In the genomic region with DNA sequence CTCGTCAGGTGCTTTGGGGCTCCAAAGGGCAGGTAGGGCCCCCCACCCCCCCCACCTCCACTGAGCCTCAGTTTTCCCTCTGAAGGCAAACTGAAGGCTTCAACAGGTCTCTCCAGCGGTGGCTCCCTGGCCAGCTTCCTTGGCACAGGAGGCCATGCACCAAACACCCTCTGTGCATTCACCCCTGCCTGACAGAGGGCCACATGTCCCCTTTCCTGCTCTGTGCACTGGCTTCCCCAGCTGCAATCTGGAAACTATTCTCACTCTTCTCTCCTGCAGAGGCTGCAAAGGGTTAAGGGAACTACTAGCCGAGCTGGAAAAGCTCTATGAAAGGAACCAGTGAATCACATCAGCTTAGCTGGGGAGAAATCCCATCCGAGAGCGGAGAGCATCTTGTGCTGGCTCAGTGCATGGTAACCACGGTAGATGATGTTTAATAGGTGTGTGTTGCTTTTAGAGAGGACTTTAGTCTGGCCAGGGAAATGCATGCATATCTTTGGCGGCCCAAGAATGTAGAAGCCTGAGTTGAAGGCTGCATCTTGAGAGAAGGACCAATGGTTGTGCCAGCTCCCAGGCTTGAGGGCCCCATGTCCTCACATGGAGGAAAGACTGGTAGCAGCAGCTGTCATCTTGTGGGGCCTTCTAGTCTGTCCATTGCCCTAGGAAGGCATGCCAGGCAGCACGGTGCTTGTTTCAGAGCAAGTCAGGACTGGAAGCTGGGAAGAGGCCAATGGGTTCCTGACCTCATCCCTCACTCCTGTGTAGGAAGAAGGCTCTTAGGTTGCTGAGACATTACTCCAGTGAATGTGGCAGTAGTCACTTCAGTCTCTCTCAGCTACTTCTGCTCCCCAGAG, we compare ENCODE assay signal across 27 mouse cellular contexts. TPM values are rescaled to one million over a fixed set of nuclear protein-coding genes. Genes with fewer than 3 reads are reported as not detected.
DNase-seq lines count a peak whose midpoint lies in the region; ATAC-seq and TF ChIP-seq lines count a peak whose summit lies in the region.
"Had no signal": no experiment of that assay in that cellular context is flagged by ENCODE, and none has a peak within 500 bp of the region (broad histone marks: within the 10 kb centered on the region; RNA-seq: fewer than 3 reads in every experiment).

No protein-coding gene starts in this region.

- ATAC-seq in megakaryocyte, adult 5-6 weeks (ENCODE audit: poor library complexity, severe bottlenecking): no peak
- ATAC-seq: forebrain, embryonic 16.5 days; inflammation-experienced regulatory T-cells, adult 6 months; liver, embryonic 12.5 days; liver, postnatal 0 days had no signal

- no peak for TF ChIP-seq CTCF in gastrocnemius, adult 2 months (IDR thresholded peaks at IDR 0.05)
- no peak for TF ChIP-seq CTCF in bone marrow macrophage, adult 2 months (IDR thresholded peaks at IDR 0.05; ENCODE audit: low read depth, low read length)
- TF ChIP-seq CTCF in thymus, adult 2 months (IDR thresholded peaks at IDR 0.05; ENCODE audit: borderline replicate concordance, control insufficient read depth, extremely low read depth, insufficient read depth, low read length, poor library complexity): no peak

- no peak for DNase-seq in gastrocnemius, adult 2 months
- no peak for DNase-seq in gastrocnemius, adult 18-20 months (ENCODE audit: low spot score)
- no peak for DNase-seq in thymus, adult 2 months
- no peak for DNase-seq in cerebellum, adult 9-10 months
- DNase-seq: adrenal gland, postnatal 25 days; cerebellum, adult 9-11 months; embryo, embryonic 11 days; gastrocnemius, postnatal 25 days; heart, adult 18-20 months; heart, postnatal 4 days; kidney, adult 11 months; kidney, postnatal 14 days; left cerebral cortex, postnatal 4 days; liver, postnatal 0 days; lung, postnatal 36 days; thymus, postnatal 14 days had no signal

- H3K79me2 ChIP-seq in macrophage (ENCODE audit: inconsistent target): peaks cover 100% of the 10 kb centered on the region

- peak overlapping the region; percentile 15; the same call in 1 of the 2 replicates for H3K4me3 ChIP-seq in gastrocnemius, adult 2 months
- H3K4me3 ChIP-seq in megakaryocyte, embryonic 14.5 days (replicated peaks): peak overlapping the region; percentile 73
- H3K4me3 ChIP-seq in bone marrow macrophage, adult 2 months (ENCODE audit: insufficient read depth, low read length): peak overlapping the region; percentile 75
- no peak overlapping the region; the same call in 1 of the 2 replicates for H3K4me3 ChIP-seq in macrophage (ENCODE audit: inconsistent target)
- H3K4me3 ChIP-seq in thymus, adult 2 months (ENCODE audit: control insufficient read depth, insufficient read depth, low read length): no peak overlapping the region
- H3K4me3 ChIP-seq: embryonic facial prominence, embryonic 13.5 days; heart, embryonic 12.5 days; liver, embryonic 12.5 days had no signal

- peaks cover 48% of the 10 kb centered on the region for H3K4me1 ChIP-seq in megakaryocyte, embryonic 14.5 days
- peaks cover 71% of the 10 kb centered on the region for H3K4me1 ChIP-seq in bone marrow macrophage, adult 2 months (ENCODE audit: control insufficient read depth, insufficient read depth, low read length)
- no peaks in the 10 kb centered on the region for H3K4me1 ChIP-seq in thymus, adult 2 months (replicated peaks; ENCODE audit: control insufficient read depth, insufficient read depth, low read length)

- intact Hi-C loops in gastrocnemius, adult 2 months (cut with DNase I): no loop called here

- H3K9me3 ChIP-seq in megakaryocyte, embryonic 14.5 days: no peaks in the 10 kb centered on the region
- H3K9me3 ChIP-seq: embryonic facial prominence, embryonic 13.5 days; heart, embryonic 12.5 days; liver, embryonic 12.5 days had no signal

- H3K36me3 ChIP-seq in megakaryocyte, embryonic 14.5 days (replicated peaks; ENCODE audit: low read length): no peaks in the 10 kb centered on the region
- peaks cover 54% of the 10 kb centered on the region; the same call in 1 of the 2 replicates for H3K36me3 ChIP-seq in macrophage (ENCODE audit: inconsistent target)
- no peaks in the 10 kb centered on the region for H3K36me3 ChIP-seq in thymus, adult 2 months (ENCODE audit: control insufficient read depth, insufficient read depth, low read length)
- H3K36me3 ChIP-seq: embryonic facial prominence, embryonic 13.5 days; heart, embryonic 12.5 days; liver, embryonic 12.5 days had no signal

- TF ChIP-seq POLR2A in bone marrow macrophage, adult 2 months (IDR thresholded peaks at IDR 0.05; ENCODE audit: borderline replicate concordance, low read depth, low read length): no peak
- no peak for TF ChIP-seq POLR2A in thymus, adult 2 months (IDR thresholded peaks at IDR 0.05; ENCODE audit: control insufficient read depth, extremely low read depth, insufficient read depth, low read length, poor library complexity)

- 84% methylated on average over 8 of the region's 8 CpGs for WGBS in macrophage (ENCODE audit: missing documents)
- 92% methylated on average over 8 of the region's 8 CpGs for WGBS in thymus, adult 2 months

- H3K27ac ChIP-seq in gastrocnemius, adult 2 months: peak overlapping the region; percentile 4
- peak overlapping the region; percentile 100 for H3K27ac ChIP-seq in bone marrow macrophage, adult 2 months (ENCODE audit: insufficient read depth, low read depth, low read length)
- H3K27ac ChIP-seq in macrophage: peak overlapping the region; percentile 100
- H3K27ac ChIP-seq in thymus, adult 2 months (ENCODE audit: control insufficient read depth, insufficient read depth, low read length): no peak overlapping the region
- H3K27ac ChIP-seq: embryonic facial prominence, embryonic 13.5 days; hindbrain, embryonic 14.5 days; liver, embryonic 12.5 days had no signal

- H3K27me3 ChIP-seq in megakaryocyte, embryonic 14.5 days (replicated peaks): peaks cover 78% of the 10 kb centered on the region
- H3K27me3 ChIP-seq in thymus, adult 2 months (ENCODE audit: control insufficient read depth, insufficient read depth, low read length): no peaks in the 10 kb centered on the region
- H3K27me3 ChIP-seq: embryonic facial prominence, embryonic 13.5 days; heart, embryonic 12.5 days had no signal

RNA-seq across cellular contexts. Expression of a gene that starts 6.8 kb away (rescaled TPM):
- total RNA-seq in gastrocnemius, adult 2 months (2021): 1 to 10 TPM; 5.0 to 7.4 TPM
- total RNA-seq in gastrocnemius, adult 18-20 months (2021): 1 to 10 TPM; 4.7 to 9.2 TPM
- polyA plus RNA-seq in megakaryocyte, embryonic 14.5 days (2012; ENCODE audit: insufficient read depth, low replicate concordance): 9.9 and 60.3 TPM in 2 replicates
- 290 and 306 TPM in 2 replicates for total RNA-seq in megakaryocyte, adult 5-6 weeks (2015)
- total RNA-seq in megakaryocyte, adult 5-6 weeks (2017): 325 and 361 TPM in 2 replicates
- polyA plus RNA-seq in bone marrow macrophage, adult 2 months (2012; ENCODE audit: insufficient read depth, insufficient read length, missing spikeins): 1,284 and 1,400 TPM in 2 replicates
- total RNA-seq in macrophage (2018; cell fraction: chromatin; rRNA removed): 1,000 to 10,000 TPM in 25 of 26 experiments, 100 to 1,000 TPM in 1; 486 to 5,251 (median 2,764) TPM
- total RNA-seq in macrophage (2018; cell fraction: cytosol; rRNA removed): 1,000 to 10,000 TPM; 1,654 to 2,625 (median 2,091) TPM
- 1,000 to 10,000 TPM in 25 of 26 experiments, 100 to 1,000 TPM in 1; 968 to 4,930 (median 3,847) TPM for total RNA-seq in macrophage (2018; cell fraction: nucleus; rRNA removed)
- polyA plus RNA-seq in macrophage (2018): 1,368 to 2,259 TPM (median 1,677 TPM) in 3 replicates
- polyA plus RNA-seq in thymus, adult 2 months (2012; rRNA removed): 56.0 and 63.1 TPM in 2 replicates
- total RNA-seq: MEL had no signal

Comparison
In these comparisons a context has a peak if more than half of its experiments do, and no peak if none do; other contexts are left out.
1. H3K4me3 ChIP-seq: peak in gastrocnemius, adult 2 months (single experiment), megakaryocyte, embryonic 14.5 days (single experiment) and bone marrow macrophage, adult 2 months (single experiment); none in macrophage (single experiment) and thymus, adult 2 months (single experiment).
2. RNA of a gene that starts 6.8 kb away (polyA plus RNA-seq): 1,368 to 2,259 TPM in macrophage and 1,284 to 1,400 TPM in bone marrow macrophage, adult 2 months; 9.9 to 60.3 TPM in megakaryocyte, embryonic 14.5 days and 56.0 to 63.1 TPM in thymus, adult 2 months; every median in the first group is over 10 times any median in the second.